ENCODE assay signal across 18 mouse cellular contexts in genomic region chr12:70609116-70609871, GRCm38 (mm10).
DNase-seq lines count a peak whose midpoint lies in the region; ATAC-seq and TF ChIP-seq lines count a peak whose summit lies in the region.
"Had no signal": no experiment of that assay in that cellular context is flagged by ENCODE, and none has a peak within 500 bp of the region (broad histone marks: within the 10 kb centered on the region; RNA-seq: fewer than 3 reads in every experiment).

No protein-coding gene starts in this region.

- H3K4me1 ChIP-seq in heart, embryonic 13.5 days: peaks cover 20% of the 10 kb centered on the region
- H3K4me1 ChIP-seq in cerebellum, adult 2 months (ENCODE audit: control insufficient read depth, insufficient read depth, low read length): no peaks in the 10 kb centered on the region
- H3K4me1 ChIP-seq: hindbrain, embryonic 12.5 days; liver, embryonic 12.5 days; neural tube, embryonic 15.5 days had no signal

- no peak overlapping the region for H3K4me3 ChIP-seq in heart, embryonic 13.5 days
- no peak overlapping the region for H3K4me3 ChIP-seq in cerebellum, adult 2 months (replicated peaks; ENCODE audit: insufficient read depth, low read depth, low read length)
- H3K4me3 ChIP-seq: hindbrain, embryonic 12.5 days; liver, embryonic 12.5 days; megakaryocyte, embryonic 14.5 days; neural tube, embryonic 15.5 days had no signal

- no peak overlapping the region for H3K4me2 ChIP-seq in heart, embryonic 13.5 days
- H3K4me2 ChIP-seq: hindbrain, embryonic 12.5 days; liver, embryonic 12.5 days; neural tube, embryonic 15.5 days had no signal

- 55% methylated on average over 7 of the region's 7 CpGs for WGBS in heart, embryonic 13.5 days
- WGBS in cerebellum, adult 2 months: 70% methylated on average over 7 of the region's 7 CpGs

- H3K27me3 ChIP-seq in heart, embryonic 13.5 days (replicated peaks): no peaks in the 10 kb centered on the region
- no peaks in the 10 kb centered on the region for H3K27me3 ChIP-seq in cerebellum, adult 2 months (ENCODE audit: control insufficient read depth, insufficient read depth, low read length)
- H3K27me3 ChIP-seq: hindbrain, embryonic 12.5 days; liver, embryonic 12.5 days; neural tube, embryonic 15.5 days had no signal

- no peak for ATAC-seq in heart, embryonic 13.5 days (ENCODE audit: extremely low read depth, insufficient number of reproducible peaks, low FRiP score, low TSS enrichment)
- ATAC-seq: intestine, embryonic 16.5 days; liver, embryonic 12.5 days had no signal

- no peaks in the 10 kb centered on the region for H3K9me3 ChIP-seq in heart, embryonic 13.5 days
- H3K9me3 ChIP-seq: hindbrain, embryonic 12.5 days; liver, embryonic 12.5 days; neural tube, embryonic 15.5 days had no signal

- no peak for TF ChIP-seq CTCF in cerebellum, adult 2 months (IDR thresholded peaks at IDR 0.05; ENCODE audit: borderline replicate concordance, insufficient read depth, low read depth, low read length)

- no peaks in the 10 kb centered on the region for H3K36me3 ChIP-seq in heart, embryonic 13.5 days
- H3K36me3 ChIP-seq: hindbrain, embryonic 12.5 days; liver, embryonic 12.5 days; neural tube, embryonic 15.5 days had no signal

- peak overlapping the region; percentile 55 for H3K27ac ChIP-seq in heart, embryonic 13.5 days (replicated peaks)
- no peak overlapping the region for H3K27ac ChIP-seq in cerebellum, adult 2 months (ENCODE audit: insufficient read depth, low read length)
- H3K27ac ChIP-seq: hindbrain, embryonic 12.5 days; liver, embryonic 12.5 days; neural tube, embryonic 15.5 days had no signal

- DNase-seq in heart, adult 11 months: peak; percentile 94
- no peak for DNase-seq in heart, postnatal 36 days
- DNase-seq in lung, adult 18-20 months: peak; percentile 32 to 59
- DNase-seq in lung, postnatal 14 days: no peak
- peak; percentile 46 for DNase-seq in lung, postnatal 25 days (ENCODE audit: low spot score)
- DNase-seq in left cerebral cortex, postnatal 10 days (ENCODE audit: extremely low spot score in 1 of 2, low spot score in 2 of 2): no peak
- DNase-seq in cerebellum, adult 2 months: no peak
- DNase-seq: cerebellum, adult 18-20 months; embryo, embryonic 11 days; gastrocnemius, postnatal 14 days; layer of hippocampus, adult 9-11 months; left cerebral cortex, postnatal 4 days had no signal

- intact Hi-C loops in heart, postnatal 36 days (cut with DNase I): no loop called here
- intact Hi-C loops in left cerebral cortex, postnatal 10 days (cut with DNase I): no loop called here

- no peak for TF ChIP-seq POLR2A in cerebellum, adult 2 months (IDR thresholded peaks at IDR 0.05; ENCODE audit: borderline replicate concordance, insufficient read depth, low read length)

- H3K9ac ChIP-seq in heart, embryonic 13.5 days: no peak overlapping the region
- H3K9ac ChIP-seq: hindbrain, embryonic 12.5 days; liver, embryonic 12.5 days; neural tube, embryonic 15.5 days had no signal

Comparison
In these comparisons a context has a peak if more than half of its experiments do, and no peak if none do; other contexts are left out.
1. DNase-seq: peak in heart, adult 11 months (single experiment), lung, adult 18-20 months (2 of 2) and lung, postnatal 25 days (single experiment); none in heart, postnatal 36 days (0 of 2), lung, postnatal 14 days (single experiment), left cerebral cortex, postnatal 10 days (0 of 2) and cerebellum, adult 2 months (0 of 2).